Mouse (Mus musculus) brain, adult 2 months (tissue): ENCODE results near the gene Gm3248.
"Not testable (repeated sequence)": the region's sequence is repeated elsewhere in the genome, so short reads cannot be mapped to it uniquely, and the experiment has no call there.

Source experiments
- DNase-seq: peaks from one replicate; pipeline ENCODE4 v3.0.0; 2011; ENCODE audit warnings: low read depth, low spot score

The Gm3248 gene

DNA sequence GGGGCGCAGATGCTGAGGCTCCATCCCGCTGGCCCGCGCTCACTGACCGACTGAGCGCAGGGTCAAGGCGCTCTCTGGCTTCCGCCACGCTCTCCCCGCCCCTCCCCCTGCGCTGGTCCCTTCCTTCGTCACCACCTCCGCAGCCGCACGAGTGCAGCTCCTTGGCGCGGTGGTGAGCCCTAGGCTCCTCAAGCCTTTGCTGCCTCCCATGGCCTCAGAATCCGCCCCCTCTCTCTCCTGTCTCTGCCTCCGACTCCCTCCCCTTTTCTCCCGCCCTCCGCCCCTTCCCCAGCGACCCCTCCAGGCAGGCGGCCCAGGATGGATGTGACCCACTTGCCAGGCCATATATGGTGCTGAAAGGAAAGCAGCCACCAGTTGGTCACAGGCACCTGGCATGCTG is at the start of gene Gm3248:
Gm3248 (minus strand) TSS at position 111 of the 400 bp plus-strand sequence.
- peak; percentile 13 for DNase-seq

DNA sequence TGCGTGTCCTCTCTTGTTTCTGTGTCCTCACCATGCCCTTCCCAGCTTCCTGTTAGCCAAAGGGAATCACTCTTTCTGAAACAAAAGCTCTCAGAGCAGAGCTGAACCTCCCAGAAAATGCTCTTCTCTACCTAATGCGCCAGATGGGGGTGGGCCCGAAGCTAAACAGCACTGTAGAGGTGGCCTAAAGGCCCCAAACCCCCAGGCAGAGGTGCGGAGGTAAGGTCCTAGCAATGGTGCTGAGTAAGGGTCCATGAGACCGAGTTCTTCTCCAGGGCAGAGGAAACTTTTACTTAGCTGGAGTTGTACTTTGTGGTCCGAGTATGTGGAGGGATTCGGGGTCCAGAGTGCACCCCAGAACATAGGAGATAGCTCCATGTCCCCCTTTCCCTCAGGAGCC is 25.6 kb upstream of the Gm3248 start:
- not testable (repeated sequence) for DNase-seq

DNA sequence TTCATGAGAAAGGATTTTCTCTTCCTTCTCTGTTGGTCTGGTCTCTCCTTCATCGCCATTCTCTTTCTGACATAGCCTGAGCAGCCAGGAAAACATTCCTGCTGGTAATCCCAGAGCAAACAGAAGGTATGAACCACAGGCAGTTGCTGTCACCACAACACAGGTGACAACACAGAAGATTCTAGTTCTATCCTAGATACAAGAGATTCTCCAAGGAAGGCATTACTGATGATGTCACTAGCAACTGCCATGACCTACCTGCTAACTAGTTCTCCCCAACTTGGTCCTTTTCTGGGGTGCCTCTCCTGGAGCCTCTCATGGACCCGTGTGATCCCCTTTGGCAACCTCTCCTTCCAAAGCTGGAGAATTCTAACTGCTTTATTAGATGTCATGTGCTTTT is 17.5 kb upstream of the Gm3248 start, which contains the start of gene Gm3453:
Gm3453 (minus strand) TSS at position 101 of the 400 bp plus-strand sequence.
- not testable (repeated sequence) for DNase-seq

DNA sequence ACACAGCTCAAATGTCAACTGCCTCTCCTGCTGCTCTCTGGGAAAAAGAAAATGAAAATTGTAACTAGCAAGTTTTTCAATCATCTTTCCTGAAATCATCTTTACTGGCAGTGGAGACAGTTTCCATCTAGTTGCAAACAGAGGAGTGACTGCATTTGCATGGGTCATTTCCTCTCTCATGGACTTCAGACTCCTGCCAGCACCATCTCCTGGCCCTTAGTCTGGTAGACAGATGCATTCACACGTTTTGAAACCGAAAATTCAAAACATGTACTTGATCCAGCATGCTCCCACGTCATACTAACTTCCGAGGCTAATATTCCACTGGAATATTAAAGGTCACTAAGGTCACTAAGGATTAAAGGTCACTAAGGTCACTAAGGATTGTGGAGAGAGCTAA is 896 bp upstream of the Gm3248 start:
- not testable (repeated sequence) for DNase-seq

DNA sequence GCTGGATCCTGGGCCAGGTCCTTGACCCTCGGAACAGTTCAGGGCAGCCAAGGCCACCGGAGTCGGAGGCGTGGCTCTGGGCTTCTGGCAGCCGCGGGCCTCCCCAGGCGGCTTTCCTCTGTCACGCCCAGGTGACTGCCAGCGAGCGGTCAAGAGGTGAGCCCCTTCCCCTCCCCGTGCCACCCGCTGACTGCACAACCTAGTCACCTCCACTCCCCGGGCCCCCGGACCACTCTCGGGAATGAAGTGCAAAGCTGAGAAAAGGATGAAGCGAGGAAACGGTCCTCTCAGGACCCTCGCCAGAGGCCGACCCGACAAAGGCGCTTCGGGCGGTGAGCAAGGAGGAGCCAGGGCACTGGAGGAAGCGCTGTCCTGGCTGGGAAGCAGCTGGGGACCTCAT is 443 bp downstream of the Gm3248 start:
- DNase-seq: peak; percentile 0

DNA sequence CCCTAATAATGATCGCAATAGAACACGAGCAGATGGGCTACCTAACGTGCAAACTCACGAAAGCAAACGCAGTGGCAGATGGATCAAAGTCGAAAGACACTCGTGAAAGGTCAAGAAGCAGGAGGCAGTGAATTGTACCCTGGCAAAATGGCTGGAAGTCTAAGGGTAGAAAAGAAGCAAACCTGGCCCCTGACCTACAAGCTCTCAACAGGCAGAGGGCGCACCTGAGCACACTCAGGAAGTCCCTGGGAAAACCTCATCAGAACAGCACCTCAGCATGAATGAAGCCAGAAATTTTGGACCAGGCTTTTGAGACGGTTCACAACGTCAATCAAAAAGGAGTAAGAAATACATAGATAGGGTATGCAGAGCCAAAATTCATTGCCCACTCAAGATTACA is 1.1 kb downstream of the Gm3248 start:
- DNase-seq: not testable (repeated sequence)

DNA sequence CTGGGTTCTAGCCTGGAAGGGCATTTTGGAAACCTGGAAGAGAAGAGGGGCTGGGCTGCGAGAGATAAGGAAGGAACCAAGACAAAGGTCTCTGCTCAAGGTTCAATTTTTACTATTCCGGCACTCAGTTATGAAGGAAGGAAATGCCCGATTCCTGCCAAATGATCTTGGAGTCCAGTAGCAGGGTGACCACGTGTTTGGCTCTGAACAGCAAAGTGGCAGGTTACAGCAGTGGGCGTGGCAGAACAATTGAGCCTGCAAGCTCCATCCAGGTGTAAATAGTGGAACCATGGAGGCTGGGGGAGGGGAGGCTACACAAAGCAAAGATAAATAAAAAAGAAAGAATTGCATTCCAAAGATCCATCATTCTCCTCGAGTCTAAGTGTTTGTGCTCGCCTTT is 38.3 kb downstream of the Gm3248 start:
- not testable (repeated sequence) for DNase-seq

DNA sequence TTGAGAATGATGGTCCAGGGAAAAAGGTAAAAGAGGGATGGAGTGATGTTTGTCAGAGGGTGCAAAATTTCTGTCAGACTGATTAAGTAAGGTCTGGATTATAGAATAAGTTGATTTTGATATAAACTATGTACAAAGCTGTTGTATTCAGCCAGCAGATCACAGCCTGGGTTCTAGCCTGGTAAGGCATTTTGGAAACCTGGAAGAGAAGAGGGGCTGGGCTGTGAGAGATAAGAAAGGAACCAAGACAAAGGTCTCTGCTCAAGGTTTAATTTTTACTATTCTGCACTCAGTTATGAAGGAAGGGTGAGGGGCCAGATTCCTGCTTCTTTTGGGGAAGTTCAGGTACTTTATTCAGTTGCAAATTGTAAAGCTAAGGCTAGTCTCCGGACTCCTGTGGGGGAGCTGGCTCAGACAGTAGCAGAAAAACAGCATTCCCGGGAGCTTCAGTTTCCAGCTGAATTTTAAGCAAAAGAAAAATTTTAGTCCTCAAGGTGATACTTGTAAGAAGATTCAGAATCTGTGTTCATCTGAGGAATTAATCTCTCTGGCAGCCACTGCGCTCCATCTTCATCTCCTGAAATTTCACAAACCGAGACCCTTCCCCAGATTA is 43.1 kb downstream of the Gm3248 start:
- DNase-seq: not testable (repeated sequence)

DNA sequence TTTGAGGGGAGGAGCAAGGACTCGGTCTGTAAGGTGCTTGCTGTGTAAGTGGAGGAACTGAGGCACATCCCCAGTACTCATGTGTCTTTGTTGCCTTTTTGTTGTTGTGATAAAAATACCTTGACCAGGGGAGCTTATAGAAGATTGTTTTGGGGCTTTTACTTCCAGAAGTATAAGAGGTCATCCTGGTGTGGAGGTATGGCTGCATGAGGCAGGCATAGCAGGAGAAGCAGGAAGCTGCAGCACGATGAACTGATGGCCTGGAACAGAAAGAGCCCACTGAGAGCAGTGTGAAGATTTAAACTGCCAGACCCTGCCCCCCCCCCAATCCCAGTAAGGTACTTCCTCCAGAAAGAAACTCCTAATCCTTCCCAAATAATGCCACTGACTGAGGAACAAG is 47.8 kb downstream of the Gm3248 start:
- not testable (repeated sequence) for DNase-seq
